Mouse (Mus musculus) urinary bladder, postnatal 0 days (tissue): ENCODE results near the gene Fbp1. TPM values are rescaled to one million over a fixed set of nuclear protein-coding genes. Genes with fewer than 3 reads are reported as not detected.

Experiments
- polyA plus RNA-seq: library from polyadenylated mRNA; unstranded; fragments of >200 nt; fragmentation: Nextera tagmentation; extraction: Ambion mirVana; gene quantifications from 2 replicates; pipeline ENCODE4 v1.2.1, GENCODE M21; 2015

The Fbp1 gene
- polyA plus RNA-seq = 0.94 and 2.8 TPM in 2 replicates

GRCm38 (mm10) chr13:62887712-62888441 lies at the start of gene Fbp1:
Gene Fbp1, minus strand, starts transcription at chr13:62888282.

GRCm38 (mm10) chr13:62857941-62858915 lies 29.9 kb downstream of the Fbp1 start, which contains the start of gene Fbp2:
Gene Fbp2, minus strand, starts transcription at chr13:62858422.

Other genes with a start within 250 kb of the Fbp1 start
- gene Platr25, start 127.6 kb downstream of the Fbp1 start, polyA plus RNA-seq = 14.8 and 20.0 TPM in 2 replicates
- 3.9 TPM in 2 replicates for gene Gm5141, start 102.5 kb downstream of the Fbp1 start, polyA plus RNA-seq
- gene Fbp2, start 29.9 kb downstream of the Fbp1 start, polyA plus RNA-seq = 10.0 and 11.2 TPM in 2 replicates
- 213 and 250 TPM in 2 replicates for gene 2010111I01Rik, start 76.6 kb upstream of the Fbp1 start, polyA plus RNA-seq